Mouse (Mus musculus): ENCODE measurements around the gene Gstm5.

GRCm38 (mm10) chr3:107855368-107855767 lies 40.3 kb upstream of the Gstm5 start:
- TF ChIP-seq CTCF (conservative IDR thresholded peaks at IDR 0.05; ENCODE audit: insufficient read depth, insufficient read length, low read depth, low read length), result no peak
- no peak for TF ChIP-seq POLR2A (IDR thresholded peaks at IDR 0.05; ENCODE audit: low read depth, low read length)

Measured in kidney, adult 2 months (tissue).